Mouse (Mus musculus): ENCODE data around the gene Gmppa. TPM values are rescaled to one million over a fixed set of nuclear protein-coding genes. Genes with fewer than 3 reads are reported as not detected.
A peak's percentile ranks its signal among the peaks of the same experiment; 100 is the strongest.

Gene Gmppa
- polyA plus RNA-seq, 1 experiment from 2014 or later: 98.9 TPM

DNA sequence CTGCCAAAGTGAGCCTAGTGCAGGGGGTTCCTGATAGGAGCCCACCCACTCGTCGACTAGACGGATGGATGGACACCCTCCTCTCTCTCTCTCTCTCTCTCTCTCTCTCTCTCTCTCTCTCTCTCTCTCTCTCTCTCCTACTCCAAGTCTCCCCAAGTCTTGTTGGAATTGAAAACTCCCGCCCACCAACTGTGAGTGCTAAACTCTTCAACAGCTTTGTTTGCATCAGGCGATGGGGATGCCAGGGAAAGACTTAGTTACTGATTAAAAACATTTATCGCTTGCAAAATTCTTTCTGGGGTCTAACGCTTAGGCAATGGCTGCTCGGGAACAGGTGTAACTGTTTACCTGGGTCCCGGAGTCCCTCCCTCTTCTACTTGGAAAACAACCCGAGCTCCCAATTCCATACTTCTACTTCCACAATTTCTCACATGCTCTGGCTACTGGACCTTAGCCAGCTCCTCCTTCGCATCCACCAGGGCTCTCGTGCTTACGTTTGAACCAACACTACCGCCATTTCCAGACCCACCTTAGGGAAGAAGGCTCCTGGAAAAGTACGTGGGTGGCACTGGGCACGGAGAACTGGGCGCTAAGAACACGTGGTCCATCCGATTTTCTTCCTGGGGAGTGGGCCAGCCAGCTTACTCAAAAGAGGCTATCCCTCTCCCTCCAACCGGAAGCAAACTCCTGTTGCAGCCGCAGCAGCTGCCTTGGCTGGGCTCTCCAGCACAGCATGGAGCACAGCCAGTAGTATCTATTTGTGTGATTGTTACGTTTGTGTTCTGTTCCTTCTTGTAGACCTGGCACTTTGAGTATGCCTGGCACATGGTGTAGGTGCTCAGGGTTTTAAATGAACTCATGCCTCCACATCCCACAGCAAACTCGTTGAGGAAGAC is 23.3 kb downstream of the Gmppa start:
- Histone ChIP-seq H3K9ac (peak overlapping the region; percentile 44), H3K36me3 (no peaks in the 10 kb centered on the region), H3K4me2 (replicated peaks) (peak overlapping the region; percentile 75), H3K9me3 (no peaks in the 10 kb centered on the region), H3K27ac (peak overlapping the region; percentile 81), H3K4me3 (replicated peaks) (peak overlapping the region; percentile 32), H3K27me3 (replicated peaks) (peaks cover 23% of the 10 kb centered on the region; the same call in 1 of the 2 replicates), H3K4me1 (replicated peaks) (peaks cover 20% of the 10 kb centered on the region)
- WGBS: 10% methylated on average over 23 of the region's 23 CpGs
- peak; percentile 37 for ATAC-seq

DNA sequence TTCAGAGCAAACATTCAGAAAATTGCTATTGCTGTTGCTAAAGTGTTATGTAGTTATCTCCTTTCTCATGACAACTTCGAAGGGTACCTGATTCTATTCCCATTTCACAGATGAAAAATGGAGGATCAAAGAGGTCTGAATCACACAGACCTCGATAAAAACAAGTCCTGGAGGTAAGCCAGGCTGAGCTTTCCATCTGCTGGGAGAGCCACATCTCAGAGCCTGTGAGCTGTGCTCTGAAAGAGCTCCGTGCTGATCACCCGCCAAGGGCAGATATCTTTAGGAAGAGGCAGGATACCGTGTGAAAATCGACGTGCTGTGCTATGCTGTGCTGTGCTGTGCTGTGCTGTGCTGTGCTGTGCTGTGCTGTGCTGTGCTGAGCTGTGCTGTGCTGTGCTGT is 24.6 kb downstream of the Gmppa start:
- no peak for ATAC-seq
- Histone ChIP-seq H3K4me1 (replicated peaks) (peaks cover 20% of the 10 kb centered on the region), H3K4me2 (replicated peaks) (no peak overlapping the region), H3K9me3 (no peaks in the 10 kb centered on the region), H3K4me3 (replicated peaks) (no peak overlapping the region), H3K9ac (no peak overlapping the region), H3K36me3 (no peaks in the 10 kb centered on the region), H3K27ac (no peak overlapping the region), H3K27me3 (replicated peaks) (peaks cover 16% of the 10 kb centered on the region; the same call in 1 of the 2 replicates)
- WGBS: 70% methylated on average over 7 of the region's 7 CpGs

GRCm38 (mm10) chr1:75462636-75463035 is 26.9 kb downstream of the Gmppa start:
- H3K27me3 ChIP-seq (replicated peaks): peaks cover 10% of the 10 kb centered on the region; the same call in 1 of the 2 replicates
- 48% methylated on average over 1 of the region's 1 CpGs for WGBS
- H3K27ac ChIP-seq: no peak overlapping the region
- no peak for ATAC-seq
- H3K4me3 ChIP-seq (replicated peaks): no peak overlapping the region
- H3K9ac ChIP-seq: no peak overlapping the region
- no peak overlapping the region for H3K4me2 ChIP-seq (replicated peaks)
- no peaks in the 10 kb centered on the region for H3K9me3 ChIP-seq
- H3K36me3 ChIP-seq: no peaks in the 10 kb centered on the region
- H3K4me1 ChIP-seq (replicated peaks): peaks cover 18% of the 10 kb centered on the region

- Histone ChIP-seq H3K27ac (no peak overlapping the region), H3K27me3 (replicated peaks) (0 out of 2 replicates have a peak, but pooled peaks cover 4% of the 10 kb centered on the region), H3K36me3 (no peaks in the 10 kb centered on the region), H3K4me1 (replicated peaks) (peaks cover 13% of the 10 kb centered on the region), H3K9ac (no peak overlapping the region), H3K4me2 (replicated peaks) (no peak overlapping the region), H3K4me3 (replicated peaks) (no peak overlapping the region), H3K9me3 (no peaks in the 10 kb centered on the region)
- 0 out of 2 replicates have a peak, but pooled peaks have one; percentile 24 for ATAC-seq
- WGBS: 70% methylated on average over 5 of the region's 5 CpGs
Measured at GRCm38 (mm10) chr1:75463652-75464204, 28.0 kb downstream of the Gmppa start.

- H3K4me1 ChIP-seq (replicated peaks): peaks cover 4% of the 10 kb centered on the region; the same call in 1 of the 2 replicates
- no peaks in the 10 kb centered on the region for H3K36me3 ChIP-seq
- H3K27ac ChIP-seq: no peak overlapping the region
- H3K4me3 ChIP-seq (replicated peaks): no peak overlapping the region
- no peak overlapping the region for H3K9ac ChIP-seq
- no peaks in the 10 kb centered on the region for H3K9me3 ChIP-seq
- no peaks in the 10 kb centered on the region for H3K27me3 ChIP-seq (replicated peaks)
- WGBS: 8% methylated on average over 14 of the region's 14 CpGs
- peak; percentile 83 for ATAC-seq
- 0 out of 2 replicates have a peak overlapping the region, but pooled peaks have one; percentile 17 for H3K4me2 ChIP-seq (replicated peaks)
Measured at GRCm38 (mm10) chr1:75467215-75467927, 31.6 kb downstream of the Gmppa start.

- Histone ChIP-seq H3K4me3 (replicated peaks) (no peak overlapping the region), H3K27me3 (replicated peaks) (no peaks in the 10 kb centered on the region), H3K36me3 (peaks cover 3% of the 10 kb centered on the region; the same call in 1 of the 2 replicates), H3K9me3 (no peaks in the 10 kb centered on the region), H3K27ac (no peak overlapping the region), H3K4me1 (replicated peaks) (peaks cover 7% of the 10 kb centered on the region; the same call in 1 of the 2 replicates), H3K9ac (no peak overlapping the region), H3K4me2 (replicated peaks) (no peak overlapping the region)
- 80% methylated on average over 17 of the region's 17 CpGs for WGBS
- ATAC-seq: no peak
Measured at GRCm38 (mm10) chr1:75469287-75469825, 33.6 kb downstream of the Gmppa start.

DNA sequence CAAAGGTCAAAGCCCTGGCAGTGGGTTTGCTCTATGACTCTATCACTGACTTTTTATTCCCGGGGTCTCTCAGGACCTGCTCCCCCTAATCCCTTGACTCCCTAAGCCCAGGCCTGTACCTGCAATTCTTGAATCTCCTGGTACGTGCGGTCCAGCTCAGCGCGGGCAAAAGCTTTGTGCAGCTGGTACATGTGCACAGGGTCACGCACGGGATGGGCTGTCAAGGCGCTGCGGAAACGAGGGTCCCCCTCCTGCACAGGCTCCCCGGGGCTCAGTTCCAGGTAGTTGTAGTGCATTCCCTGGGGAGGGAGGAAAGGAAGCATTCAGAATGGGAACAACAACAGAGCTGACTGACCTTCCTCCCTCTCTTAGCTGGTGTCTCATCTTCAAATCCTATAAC is 40.7 kb downstream of the Gmppa start:
- peaks cover 22% of the 10 kb centered on the region for H3K4me1 ChIP-seq (replicated peaks)
- peaks cover 14% of the 10 kb centered on the region; the same call in 1 of the 2 replicates for H3K27me3 ChIP-seq (replicated peaks)
- no peak for ATAC-seq
- WGBS: 95% methylated on average over 11 of the region's 11 CpGs
- no peak overlapping the region for H3K9ac ChIP-seq
- H3K9me3 ChIP-seq: no peaks in the 10 kb centered on the region
- no peak overlapping the region for H3K4me2 ChIP-seq (replicated peaks)
- peaks cover 23% of the 10 kb centered on the region for H3K36me3 ChIP-seq
- H3K27ac ChIP-seq: no peak overlapping the region
- no peak overlapping the region for H3K4me3 ChIP-seq (replicated peaks)

DNA sequence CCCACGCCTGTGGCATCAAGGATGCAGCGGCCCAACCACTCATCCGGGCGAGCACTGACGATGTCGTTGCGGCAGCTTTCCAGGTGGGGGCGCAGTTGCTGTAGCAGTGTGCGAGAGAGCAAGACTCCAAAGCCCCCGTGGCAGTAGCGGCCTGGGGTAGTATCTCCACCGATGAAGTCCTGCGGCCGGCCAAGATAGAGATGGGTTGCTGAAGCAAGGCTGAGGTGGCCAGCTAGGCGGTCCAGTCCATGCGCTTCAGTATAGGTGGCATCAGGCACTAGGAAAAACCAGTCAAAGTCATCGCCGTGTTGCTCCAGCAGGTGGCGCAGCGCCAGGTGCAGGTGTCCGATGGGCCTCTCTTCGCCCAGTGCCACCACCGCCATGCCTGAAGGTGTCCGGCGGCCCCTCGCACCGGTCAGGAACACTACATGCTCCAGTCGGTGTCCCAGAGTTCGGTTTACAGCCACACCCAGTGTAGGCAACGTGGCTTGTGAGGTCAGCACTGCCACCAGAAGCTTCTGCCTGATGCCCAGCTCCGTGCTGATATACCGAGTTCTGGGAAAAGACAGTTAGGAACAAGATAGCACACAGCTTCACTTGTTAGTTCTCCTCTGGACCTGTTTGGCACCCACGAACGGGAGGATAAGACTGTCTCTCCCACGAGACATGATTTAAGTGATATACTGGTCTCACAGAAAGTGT is 41.7 kb downstream of the Gmppa start:
- Histone ChIP-seq H3K4me3 (replicated peaks) (peak overlapping the region; percentile 79), H3K27me3 (replicated peaks) (peaks cover 21% of the 10 kb centered on the region), H3K9ac (no peak overlapping the region; the same call in 1 of the 2 replicates), H3K36me3 (peaks cover 23% of the 10 kb centered on the region), H3K4me2 (replicated peaks) (peak overlapping the region; percentile 87), H3K9me3 (no peaks in the 10 kb centered on the region), H3K4me1 (replicated peaks) (peaks cover 22% of the 10 kb centered on the region), H3K27ac (no peak overlapping the region)
- peak; percentile 10; the same call in 1 of the 2 replicates for ATAC-seq
- WGBS: 17% methylated on average over 35 of the region's 35 CpGs

DNA sequence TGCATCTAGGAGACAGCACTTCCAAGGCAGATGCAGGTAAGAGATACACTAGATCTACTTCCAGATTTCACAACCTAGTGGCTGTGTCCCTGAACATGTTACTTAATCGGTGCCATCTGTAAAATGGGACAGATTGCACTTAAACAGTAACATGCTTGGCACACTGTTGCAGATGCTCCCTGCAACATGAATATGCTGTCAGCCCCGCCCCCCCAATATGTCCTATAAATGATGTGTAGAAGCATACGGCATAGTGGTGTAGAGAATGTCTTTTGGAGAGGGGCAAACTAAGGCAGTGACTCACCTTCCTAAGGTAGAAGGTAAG is 42.2 kb downstream of the Gmppa start:
- Histone ChIP-seq H3K4me3 (replicated peaks) (peak overlapping the region; percentile 79), H3K9ac (0 out of 2 replicates have a peak overlapping the region, but pooled peaks have one; percentile 65), H3K27me3 (replicated peaks) (peaks cover 26% of the 10 kb centered on the region), H3K4me1 (replicated peaks) (peaks cover 22% of the 10 kb centered on the region), H3K4me2 (replicated peaks) (peak overlapping the region; percentile 87), H3K27ac (no peak overlapping the region), H3K9me3 (no peaks in the 10 kb centered on the region), H3K36me3 (peaks cover 23% of the 10 kb centered on the region)
- 52% methylated on average over 3 of the region's 3 CpGs for WGBS
- ATAC-seq: no peak

DNA sequence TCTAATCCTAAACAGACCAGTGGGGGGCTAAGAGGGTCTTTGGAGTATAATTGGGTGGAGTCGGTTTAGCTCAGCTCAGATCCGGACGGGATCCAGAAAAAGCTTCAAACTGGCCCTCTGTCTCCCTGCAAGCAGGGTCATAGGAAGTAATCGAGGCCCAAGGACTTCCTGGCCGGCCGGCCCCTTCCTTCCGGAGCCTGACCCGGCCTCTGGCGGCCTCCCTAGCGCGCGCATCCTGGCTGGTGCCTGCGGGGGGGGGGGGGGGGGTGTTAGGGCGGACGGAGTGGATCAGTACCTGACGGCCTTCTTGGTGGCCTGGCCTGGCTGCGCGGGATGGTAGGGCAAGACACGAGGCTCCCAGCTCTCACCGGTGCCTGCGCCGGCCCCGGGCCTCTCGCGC is 42.8 kb downstream of the Gmppa start:
- peak overlapping the region; percentile 79 for H3K4me3 ChIP-seq (replicated peaks)
- 0% methylated on average over 18 of the region's 25 CpGs for WGBS
- peaks cover 22% of the 10 kb centered on the region for H3K4me1 ChIP-seq (replicated peaks)
- ATAC-seq: no peak
- H3K9ac ChIP-seq: peak overlapping the region; percentile 65
- peak overlapping the region; percentile 87 for H3K4me2 ChIP-seq (replicated peaks)
- H3K27ac ChIP-seq: peak overlapping the region; percentile 80
- no peaks in the 10 kb centered on the region for H3K9me3 ChIP-seq
- peaks cover 30% of the 10 kb centered on the region for H3K27me3 ChIP-seq (replicated peaks)
- H3K36me3 ChIP-seq: peaks cover 21% of the 10 kb centered on the region

DNA sequence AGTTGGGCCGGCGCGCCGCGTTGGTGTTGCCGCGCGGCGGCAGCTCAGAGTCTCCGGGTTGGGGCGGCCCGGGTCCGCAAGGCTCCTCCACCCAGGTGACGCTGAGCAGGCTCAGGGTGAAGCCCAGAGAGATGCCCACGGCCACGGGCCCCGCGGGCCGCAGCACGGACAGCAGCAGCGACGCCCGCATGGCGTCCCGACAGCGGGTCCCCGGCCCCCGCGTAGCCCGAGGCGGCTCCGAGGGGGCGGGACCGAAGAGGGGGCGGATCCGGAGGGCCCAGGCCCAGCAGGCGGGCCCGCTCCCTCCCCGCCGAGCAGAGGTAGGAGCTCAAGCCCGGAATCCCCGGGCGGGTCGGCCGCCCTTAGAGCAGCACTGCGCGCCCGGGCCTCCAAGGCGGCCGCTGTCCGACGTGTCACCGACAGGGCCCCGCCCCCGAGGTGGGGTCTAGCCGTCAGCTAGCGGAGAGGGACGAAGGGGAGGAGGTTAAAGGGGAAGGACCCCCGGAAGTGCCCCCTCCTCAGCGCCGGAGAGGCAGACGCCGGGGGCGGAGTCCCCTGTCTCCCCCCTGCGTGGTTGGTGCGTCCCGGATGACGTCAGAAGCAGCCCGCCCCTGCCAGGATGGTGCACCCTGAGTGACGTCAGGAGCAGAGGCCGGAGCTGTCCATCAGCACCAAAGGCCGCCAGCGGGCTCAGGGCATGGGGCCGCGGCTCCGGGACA is 43.3 kb downstream of the Gmppa start, which contains the start of the genes Chpf and Tmem198:
Gene Chpf (minus strand): TSS at position 392 of the 719 bp plus-strand sequence.
Gene Tmem198 (plus strand): TSS at position 617 of the 719 bp plus-strand sequence.
- H3K9ac ChIP-seq: peak within 1 kb of the TSS; percentile 65
- under 1% methylated on average over 76 of the region's 76 CpGs for WGBS

More for the DNA sequence above, 43.3 kb downstream of the Gmppa start, which contains the start of the genes Chpf and Tmem198:
- Histone ChIP-seq H3K4me3 (replicated peaks) (peak within 1 kb of the TSS; percentile 79), H3K9me3 (no peaks in the 10 kb centered on the region), H3K4me1 (replicated peaks) (peaks cover 19% of the 10 kb centered on the region), H3K36me3 (peaks cover 20% of the 10 kb centered on the region), H3K27ac (peak within 1 kb of the TSS; percentile 80), H3K27me3 (replicated peaks) (peaks cover 30% of the 10 kb centered on the region), H3K4me2 (replicated peaks) (peak within 1 kb of the TSS; percentile 87)
- peak; percentile 96 for ATAC-seq
